Comparison of ENCODE assay signal across 10 mouse cellular contexts in genomic region chr19:38003671-38004521, GRCm38 (mm10). TPM values are rescaled to one million over a fixed set of nuclear protein-coding genes. Genes with fewer than 3 reads are reported as not detected.
DNase-seq lines count a peak whose midpoint lies in the region; ATAC-seq and TF ChIP-seq lines count a peak whose summit lies in the region.
"Had no signal": no experiment of that assay in that cellular context is flagged by ENCODE, and none has a peak within 500 bp of the region (broad histone marks: within the 10 kb centered on the region; RNA-seq: fewer than 3 reads in every experiment).

No protein-coding gene starts in this region.

- H3K4me2 ChIP-seq in heart, embryonic 14.5 days (ENCODE audit: low read length), result no peak overlapping the region
- no peak overlapping the region for H3K4me2 ChIP-seq in lung, postnatal 0 days (replicated peaks; ENCODE audit: low read depth, low read length)

- no peak overlapping the region for H3K4me3 ChIP-seq in heart, embryonic 14.5 days (ENCODE audit: control insufficient read depth in 1 of 2, insufficient read depth in 1 of 2, low read depth in 1 of 2, low read length in 2 of 2)
- H3K4me3 ChIP-seq in lung, postnatal 0 days (ENCODE audit: low read depth, low read length), result no peak overlapping the region
- H3K4me3 ChIP-seq: layer of hippocampus, adult 2 months; megakaryocyte, embryonic 14.5 days had no signal

- peak; percentile 61 for DNase-seq in urinary bladder, postnatal 25 days (ENCODE audit: low spot score)
- DNase-seq in urinary bladder, postnatal 10 days (ENCODE audit: low spot score), result no peak
- DNase-seq in lung, postnatal 0 days (ENCODE audit: low spot score), result peak; percentile 83
- peak; percentile 84 for DNase-seq in yolk sac, embryonic 10.5 days (ENCODE audit: low spot score)
- DNase-seq in layer of hippocampus, adult 9-11 months, result no peak
- no peak for DNase-seq in cerebellum, postnatal 25 days
- no peak for DNase-seq in adrenal gland, adult 18-20 months (ENCODE audit: low spot score in 2 of 2)

- peak overlapping the region; percentile 42 to 69; a peak in 3 of 4 replicates for H3K27ac ChIP-seq in heart, embryonic 14.5 days (replicated peaks in 1 of 2; ENCODE audit: control insufficient read depth in 1 of 2, insufficient read depth in 1 of 2, low read depth in 2 of 2, low read length in 2 of 2)
- H3K27ac ChIP-seq in lung, postnatal 0 days (ENCODE audit: low read length), result peak overlapping the region; percentile 79
- H3K27ac ChIP-seq: layer of hippocampus, adult 2 months had no signal

- no peaks in the 10 kb centered on the region for H3K27me3 ChIP-seq in heart, embryonic 14.5 days (ENCODE audit: control insufficient read depth, insufficient read depth, low read length)
- H3K27me3 ChIP-seq in lung, postnatal 0 days (replicated peaks; ENCODE audit: insufficient read depth, low read length), result no peaks in the 10 kb centered on the region

- TF ChIP-seq CTCF in lung, postnatal 0 days (IDR thresholded peaks at IDR 0.05), result no peak

- H3K9ac ChIP-seq in heart, embryonic 14.5 days (ENCODE audit: low read length), result peak overlapping the region; percentile 16; the same call in 1 of the 2 replicates
- no peak overlapping the region for H3K9ac ChIP-seq in lung, postnatal 0 days (replicated peaks; ENCODE audit: low read depth)

- no peak for ATAC-seq in heart, embryonic 14.5 days (ENCODE audit: insufficient number of reproducible peaks, insufficient read depth, low FRiP score, low read depth)
- ATAC-seq in lung, postnatal 0 days, result peak; percentile 82

- peak; percentile 54; the same call in 1 of the 2 replicates for TF ChIP-seq EP300 in lung, postnatal 0 days (IDR thresholded peaks at IDR 0.05)

- H3K4me1 ChIP-seq in heart, embryonic 14.5 days (ENCODE audit: control insufficient read depth in 2 of 2, insufficient read depth in 2 of 2, low read length in 2 of 2), result peaks cover 11% of the 10 kb centered on the region in 2 experiments
- peaks cover 9% of the 10 kb centered on the region; the same call in 1 of the 2 replicates for H3K4me1 ChIP-seq in lung, postnatal 0 days (ENCODE audit: insufficient read depth, low read depth, low read length)
- H3K4me1 ChIP-seq: megakaryocyte, embryonic 14.5 days had no signal

- no peaks in the 10 kb centered on the region for H3K9me3 ChIP-seq in heart, embryonic 14.5 days (ENCODE audit: control insufficient read depth, low read length)
- no peaks in the 10 kb centered on the region for H3K9me3 ChIP-seq in lung, postnatal 0 days (ENCODE audit: low read length)

- 54% methylated on average over 24 of the region's 24 CpGs for WGBS in heart, embryonic 14.5 days
- 38% methylated on average over 24 of the region's 24 CpGs for WGBS in lung, postnatal 0 days

- no peaks in the 10 kb centered on the region for H3K36me3 ChIP-seq in heart, embryonic 14.5 days (ENCODE audit: control insufficient read depth, insufficient read depth, low read length)
- H3K36me3 ChIP-seq in lung, postnatal 0 days (ENCODE audit: insufficient read depth, low read length), result no peaks in the 10 kb centered on the region

RNA-seq across cellular contexts. Expression of gene Myof, which starts 39.5 kb away (rescaled TPM):
- 5.3 and 5.5 TPM in 2 replicates for polyA plus RNA-seq in heart, embryonic 14.5 days (2014; fragmentation: Nextera tagmentation; extraction: Ambion mirVana)
- polyA plus RNA-seq in lung, postnatal 0 days (2015; fragmentation: Nextera tagmentation; extraction: Ambion mirVana), result 36.4 and 37.3 TPM in 2 replicates
- total RNA-seq in adrenal gland, adult 18-20 months (2021), result 10 to 100 TPM; 29.4 to 34.1 TPM

RNA-seq across cellular contexts. Expression of gene Cep55, which starts 50.9 kb away (rescaled TPM):
- polyA plus RNA-seq in heart, embryonic 14.5 days (2014; fragmentation: Nextera tagmentation; extraction: Ambion mirVana), result 28.3 and 28.4 TPM in 2 replicates
- polyA plus RNA-seq in lung, postnatal 0 days (2015; fragmentation: Nextera tagmentation; extraction: Ambion mirVana), result 1.9 and 3.2 TPM in 2 replicates
- total RNA-seq in adrenal gland, adult 18-20 months (2021), result under 1 TPM; 0.35 to 0.73 TPM

Comparison
In these comparisons a context has a peak if more than half of its experiments do, and no peak if none do; other contexts are left out.
1. DNase-seq: peak in urinary bladder, postnatal 25 days (single experiment), lung, postnatal 0 days (single experiment) and yolk sac, embryonic 10.5 days (single experiment); none in urinary bladder, postnatal 10 days (single experiment), layer of hippocampus, adult 9-11 months (single experiment), cerebellum, postnatal 25 days (0 of 2) and adrenal gland, adult 18-20 months (0 of 2).